Mouse (Mus musculus) ovary, postnatal 14 days (tissue): ENCODE data around the gene Dpysl5.

Experiments
- DNase-seq: peaks from one replicate; pipeline ENCODE4 v3.0.0; 2022; ENCODE audit warnings: low spot score

The Dpysl5 gene

GRCm38 (mm10) chr5:30709744-30710383 is 1.5 kb upstream of the Dpysl5 start:
- DNase-seq, result peak; percentile 67

- no peak for DNase-seq
These were observed 878 bp upstream of the Dpysl5 start for GRCm38 (mm10) chr5:30710486-30710885.

- no peak for DNase-seq
These were observed 632 bp downstream of the Dpysl5 start for GRCm38 (mm10) chr5:30712002-30712390.

- no peak for DNase-seq
These were observed 1.3 kb downstream of the Dpysl5 start for GRCm38 (mm10) chr5:30712441-30713298.

- DNase-seq, result no peak
These were observed 1.9 kb downstream of the Dpysl5 start for GRCm38 (mm10) chr5:30713299-30713675.

GRCm38 (mm10) chr5:30713691-30714090 is 2.3 kb downstream of the Dpysl5 start:
- DNase-seq, result no peak

GRCm38 (mm10) chr5:30716311-30716710 is 4.9 kb downstream of the Dpysl5 start:
- DNase-seq, result no peak

GRCm38 (mm10) chr5:30717506-30717905 is 6.1 kb downstream of the Dpysl5 start:
- DNase-seq, result no peak

- no peak for DNase-seq
These were observed 6.8 kb downstream of the Dpysl5 start for GRCm38 (mm10) chr5:30717991-30718703.

- DNase-seq, result no peak
These were observed 10.6 kb downstream of the Dpysl5 start for GRCm38 (mm10) chr5:30721935-30722334.

GRCm38 (mm10) chr5:30726151-30726693 is 14.9 kb downstream of the Dpysl5 start:
- no peak for DNase-seq

- DNase-seq, result no peak
These were observed 21.1 kb downstream of the Dpysl5 start for GRCm38 (mm10) chr5:30732511-30732910.

- DNase-seq, result no peak
These were observed 23.3 kb downstream of the Dpysl5 start for GRCm38 (mm10) chr5:30734666-30735065.

GRCm38 (mm10) chr5:30738127-30738828 is 26.9 kb downstream of the Dpysl5 start:
- no peak for DNase-seq

- DNase-seq, result no peak
These were observed 28.2 kb downstream of the Dpysl5 start for GRCm38 (mm10) chr5:30739595-30739994.

GRCm38 (mm10) chr5:30749582-30750311 is 38.4 kb downstream of the Dpysl5 start:
- no peak for DNase-seq

- DNase-seq, result no peak
These were observed 39.7 kb downstream of the Dpysl5 start for GRCm38 (mm10) chr5:30751071-30751470.

GRCm38 (mm10) chr5:30753128-30753527 is 41.8 kb downstream of the Dpysl5 start:
- DNase-seq, result no peak

- no peak for DNase-seq
These were observed 43.9 kb downstream of the Dpysl5 start for GRCm38 (mm10) chr5:30755215-30755614.

- DNase-seq, result no peak
These were observed 51.6 kb downstream of the Dpysl5 start for GRCm38 (mm10) chr5:30762815-30763510.

- DNase-seq, result no peak
These were observed 52.1 kb downstream of the Dpysl5 start for GRCm38 (mm10) chr5:30763511-30763830.
